Mouse (Mus musculus): ENCODE results near the gene Lpp. TPM values are rescaled to one million over a fixed set of nuclear protein-coding genes. Genes with fewer than 3 reads are reported as not detected.
A peak's percentile ranks its signal among the peaks of the same experiment; 100 is the strongest.

Lpp gene
- 10.9 and 12.6 TPM in 2 replicates for polyA plus RNA-seq (2015; fragmentation: Nextera tagmentation; extraction: Ambion mirVana)

- peaks cover 9% of the 10 kb centered on the region for H3K4me1 ChIP-seq (ENCODE audit: control insufficient read depth, insufficient read depth, low read depth, low read length)
- H3K4me3 ChIP-seq (ENCODE audit: low read length): peak within 1 kb of the TSS; percentile 86
- peak within 1 kb of the TSS; percentile 92 for H3K9ac ChIP-seq (ENCODE audit: low read depth, low read length)
- H3K36me3 ChIP-seq (ENCODE audit: control insufficient read depth, insufficient read depth, low read length): no peaks in the 10 kb centered on the region
- WGBS: 3% methylated on average over 36 of the region's 42 CpGs
- H3K4me2 ChIP-seq (ENCODE audit: low read length): peak within 1 kb of the TSS; percentile 93
- ATAC-seq: peak; percentile 89
- H3K27ac ChIP-seq (ENCODE audit: low read depth, low read length): peak within 1 kb of the TSS; percentile 84
- H3K9me3 ChIP-seq (ENCODE audit: control insufficient read depth, low read length): no peaks in the 10 kb centered on the region; the same call in 1 of the 2 replicates
- H3K27me3 ChIP-seq (replicated peaks; ENCODE audit: control insufficient read depth, insufficient read depth, low read length): no peaks in the 10 kb centered on the region
These were observed at the start of gene Lpp for GRCm38 (mm10) chr16:24392651-24393555. Lpp (plus strand) TSS chr16:24393507.

GRCm38 (mm10) chr16:24347582-24348411 is 45.5 kb upstream of the Lpp start:
- H3K27ac ChIP-seq (ENCODE audit: low read depth, low read length): no peak overlapping the region
- no peak overlapping the region for H3K4me3 ChIP-seq (ENCODE audit: low read length)
- ATAC-seq: peak; percentile 69
- peak overlapping the region; percentile 27 for H3K4me2 ChIP-seq (ENCODE audit: low read length)
- H3K27me3 ChIP-seq (replicated peaks; ENCODE audit: control insufficient read depth, insufficient read depth, low read length): no peaks in the 10 kb centered on the region
- no peaks in the 10 kb centered on the region for H3K4me1 ChIP-seq (ENCODE audit: control insufficient read depth, insufficient read depth, low read depth, low read length)
- no peaks in the 10 kb centered on the region; the same call in 1 of the 2 replicates for H3K9me3 ChIP-seq (ENCODE audit: control insufficient read depth, low read length)
- H3K9ac ChIP-seq (ENCODE audit: low read depth, low read length): no peak overlapping the region
- no peaks in the 10 kb centered on the region for H3K36me3 ChIP-seq (ENCODE audit: control insufficient read depth, insufficient read depth, low read length)
- WGBS: 46% methylated on average over 21 of the region's 21 CpGs

DNA sequence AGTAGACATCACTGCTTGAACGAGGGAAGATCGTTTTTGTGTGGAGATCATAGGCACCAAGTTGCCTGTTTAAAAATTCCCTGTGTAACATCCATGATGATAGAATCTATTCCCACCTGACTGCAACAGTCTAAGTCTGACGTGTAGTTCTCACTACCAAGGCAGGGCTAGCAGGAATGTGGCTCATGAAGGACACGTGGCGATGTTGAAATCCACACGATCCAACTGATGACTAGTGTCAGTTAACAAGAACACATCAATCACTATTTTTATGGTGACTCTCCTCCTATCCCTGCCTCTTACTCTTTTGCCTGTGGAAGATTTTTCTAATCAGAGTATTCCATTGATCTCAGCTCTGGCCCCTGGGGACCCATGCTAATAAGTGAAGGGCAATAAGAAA is 43.0 kb upstream of the Lpp start:
- Histone ChIP-seq H3K9me3 (ENCODE audit: control insufficient read depth, low read length) (no peaks in the 10 kb centered on the region), H3K27me3 (replicated peaks; ENCODE audit: control insufficient read depth, insufficient read depth, low read length) (no peaks in the 10 kb centered on the region), H3K36me3 (ENCODE audit: control insufficient read depth, insufficient read depth, low read length) (no peaks in the 10 kb centered on the region), H3K9ac (ENCODE audit: low read depth, low read length) (no peak overlapping the region), H3K4me3 (ENCODE audit: low read length) (no peak overlapping the region), H3K27ac (ENCODE audit: low read depth, low read length) (no peak overlapping the region), H3K4me1 (ENCODE audit: control insufficient read depth, insufficient read depth, low read depth, low read length) (no peaks in the 10 kb centered on the region), H3K4me2 (ENCODE audit: low read length) (no peak overlapping the region)
- no peak for ATAC-seq
- WGBS: 85% methylated on average over 6 of the region's 6 CpGs

DNA sequence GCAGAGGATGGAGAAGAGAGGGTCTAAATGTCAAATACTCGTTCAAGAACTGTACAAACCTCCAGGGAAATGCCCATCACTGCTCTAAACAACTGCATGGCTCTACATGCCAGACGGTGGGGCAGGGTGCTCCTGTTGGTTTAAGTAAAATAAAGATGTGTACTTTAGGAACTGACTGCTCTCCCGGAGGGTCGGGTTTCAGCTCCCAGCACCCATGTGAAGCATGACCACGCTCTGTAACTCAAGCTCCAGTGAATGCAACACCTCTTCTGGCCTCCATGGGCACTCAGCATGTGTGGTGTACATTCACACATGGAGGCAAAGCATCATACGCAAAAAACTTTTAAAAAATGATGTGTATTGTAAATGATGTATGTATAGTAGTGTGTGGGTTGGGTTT is 42.6 kb upstream of the Lpp start:
- H3K9me3 ChIP-seq (ENCODE audit: control insufficient read depth, low read length): no peaks in the 10 kb centered on the region
- H3K9ac ChIP-seq (ENCODE audit: low read depth, low read length): no peak overlapping the region
- H3K36me3 ChIP-seq (ENCODE audit: control insufficient read depth, insufficient read depth, low read length): no peaks in the 10 kb centered on the region
- H3K27ac ChIP-seq (ENCODE audit: low read depth, low read length): no peak overlapping the region
- no peak overlapping the region for H3K4me2 ChIP-seq (ENCODE audit: low read length)
- H3K4me1 ChIP-seq (ENCODE audit: control insufficient read depth, insufficient read depth, low read depth, low read length): no peaks in the 10 kb centered on the region
- H3K27me3 ChIP-seq (replicated peaks; ENCODE audit: control insufficient read depth, insufficient read depth, low read length): no peaks in the 10 kb centered on the region
- WGBS: 82% methylated on average over 6 of the region's 6 CpGs
- no peak overlapping the region for H3K4me3 ChIP-seq (ENCODE audit: low read length)
- no peak for ATAC-seq

GRCm38 (mm10) chr16:24351811-24352210 is 41.5 kb upstream of the Lpp start:
- Histone ChIP-seq H3K4me2 (ENCODE audit: low read length) (no peak overlapping the region), H3K9ac (ENCODE audit: low read depth, low read length) (no peak overlapping the region), H3K4me1 (ENCODE audit: control insufficient read depth, insufficient read depth, low read depth, low read length) (no peaks in the 10 kb centered on the region), H3K36me3 (ENCODE audit: control insufficient read depth, insufficient read depth, low read length) (no peaks in the 10 kb centered on the region), H3K4me3 (ENCODE audit: low read length) (no peak overlapping the region), H3K9me3 (ENCODE audit: control insufficient read depth, low read length) (no peaks in the 10 kb centered on the region), H3K27me3 (replicated peaks; ENCODE audit: control insufficient read depth, insufficient read depth, low read length) (no peaks in the 10 kb centered on the region), H3K27ac (ENCODE audit: low read depth, low read length) (no peak overlapping the region)
- 97% methylated on average over 1 of the region's 1 CpGs for WGBS
- ATAC-seq: no peak

GRCm38 (mm10) chr16:24353816-24354215 is 39.5 kb upstream of the Lpp start:
- Histone ChIP-seq H3K4me1 (ENCODE audit: control insufficient read depth, insufficient read depth, low read depth, low read length) (no peaks in the 10 kb centered on the region), H3K27me3 (replicated peaks; ENCODE audit: control insufficient read depth, insufficient read depth, low read length) (no peaks in the 10 kb centered on the region), H3K4me3 (ENCODE audit: low read length) (no peak overlapping the region), H3K4me2 (ENCODE audit: low read length) (no peak overlapping the region), H3K36me3 (ENCODE audit: control insufficient read depth, insufficient read depth, low read length) (no peaks in the 10 kb centered on the region), H3K9me3 (ENCODE audit: control insufficient read depth, low read length) (no peaks in the 10 kb centered on the region), H3K9ac (ENCODE audit: low read depth, low read length) (no peak overlapping the region), H3K27ac (ENCODE audit: low read depth, low read length) (no peak overlapping the region)
- ATAC-seq: no peak
- 9% methylated on average over 3 of the region's 3 CpGs for WGBS

GRCm38 (mm10) chr16:24361667-24362066 is 31.6 kb upstream of the Lpp start:
- no peak overlapping the region for H3K4me3 ChIP-seq (ENCODE audit: low read length)
- H3K36me3 ChIP-seq (ENCODE audit: control insufficient read depth, insufficient read depth, low read length): no peaks in the 10 kb centered on the region
- H3K27me3 ChIP-seq (replicated peaks; ENCODE audit: control insufficient read depth, insufficient read depth, low read length): no peaks in the 10 kb centered on the region
- H3K27ac ChIP-seq (ENCODE audit: low read depth, low read length): no peak overlapping the region
- H3K4me2 ChIP-seq (ENCODE audit: low read length): no peak overlapping the region
- no peak overlapping the region for H3K9ac ChIP-seq (ENCODE audit: low read depth, low read length)
- H3K9me3 ChIP-seq (ENCODE audit: control insufficient read depth, low read length): no peaks in the 10 kb centered on the region
- no peak for ATAC-seq
- 100% methylated on average over 1 of the region's 1 CpGs for WGBS
- no peaks in the 10 kb centered on the region for H3K4me1 ChIP-seq (ENCODE audit: control insufficient read depth, insufficient read depth, low read depth, low read length)

DNA sequence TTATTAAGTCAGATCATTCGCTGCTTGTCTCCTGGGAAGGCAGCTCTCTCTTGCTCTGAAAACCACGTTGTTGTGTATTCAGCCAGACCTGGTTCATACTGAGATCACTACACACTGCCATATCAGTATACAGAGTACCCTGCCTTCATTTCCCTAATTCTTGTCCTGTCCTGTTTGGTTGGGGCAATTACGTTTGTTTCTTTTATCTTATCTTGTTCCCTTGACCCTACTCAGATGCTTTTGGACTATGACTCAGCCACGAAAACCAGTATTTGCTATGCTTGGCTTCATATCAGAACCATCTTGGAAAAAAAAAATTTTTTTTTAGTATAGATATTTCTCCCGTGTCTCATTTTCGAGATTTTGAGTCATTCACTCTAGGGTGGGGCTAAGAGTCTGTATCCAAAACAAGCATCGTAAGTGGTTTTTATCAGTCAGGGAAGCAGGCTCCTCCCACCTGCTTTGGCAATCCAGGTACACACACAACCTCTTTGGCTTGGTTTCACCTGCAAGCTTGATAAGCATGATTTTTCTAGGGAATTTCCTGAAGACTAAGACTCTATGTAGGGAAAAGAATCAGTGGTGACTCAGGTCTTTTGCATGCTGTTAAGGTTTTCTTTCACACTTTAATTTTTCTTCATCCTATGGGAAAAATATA is 29.1 kb upstream of the Lpp start:
- Histone ChIP-seq H3K36me3 (ENCODE audit: control insufficient read depth, insufficient read depth, low read length) (no peaks in the 10 kb centered on the region), H3K27me3 (replicated peaks; ENCODE audit: control insufficient read depth, insufficient read depth, low read length) (no peaks in the 10 kb centered on the region), H3K27ac (ENCODE audit: low read depth, low read length) (no peak overlapping the region), H3K4me1 (ENCODE audit: control insufficient read depth, insufficient read depth, low read depth, low read length) (no peaks in the 10 kb centered on the region), H3K4me3 (ENCODE audit: low read length) (no peak overlapping the region), H3K9ac (ENCODE audit: low read depth, low read length) (no peak overlapping the region), H3K4me2 (ENCODE audit: low read length) (no peak overlapping the region), H3K9me3 (ENCODE audit: control insufficient read depth, low read length) (no peaks in the 10 kb centered on the region)
- 83% methylated on average over 7 of the region's 7 CpGs for WGBS
- ATAC-seq: no peak

DNA sequence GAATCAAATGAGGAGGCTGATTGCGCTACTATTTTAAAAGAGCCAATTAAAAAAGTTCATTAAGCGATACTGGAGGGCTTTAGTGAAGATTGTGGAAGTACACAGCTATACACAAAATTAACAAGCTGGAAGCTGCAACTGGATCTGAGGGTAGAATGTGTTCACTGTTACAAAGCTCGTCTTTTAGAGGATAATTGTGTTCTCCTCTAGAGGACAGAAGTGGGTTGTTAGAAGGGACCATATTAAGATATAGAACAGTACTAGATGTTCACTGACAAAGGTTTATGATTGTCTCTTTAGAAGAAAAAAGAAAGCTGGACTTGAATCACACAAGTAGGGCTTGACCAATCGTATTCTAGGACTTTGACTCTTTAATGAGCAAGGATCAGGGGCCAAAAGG is 27.4 kb upstream of the Lpp start:
- Histone ChIP-seq H3K4me1 (ENCODE audit: control insufficient read depth, insufficient read depth, low read depth, low read length) (no peaks in the 10 kb centered on the region), H3K4me2 (ENCODE audit: low read length) (no peak overlapping the region), H3K27ac (ENCODE audit: low read depth, low read length) (no peak overlapping the region), H3K9me3 (ENCODE audit: control insufficient read depth, low read length) (no peaks in the 10 kb centered on the region), H3K4me3 (ENCODE audit: low read length) (no peak overlapping the region), H3K27me3 (replicated peaks; ENCODE audit: control insufficient read depth, insufficient read depth, low read length) (no peaks in the 10 kb centered on the region), H3K36me3 (ENCODE audit: control insufficient read depth, insufficient read depth, low read length) (no peaks in the 10 kb centered on the region), H3K9ac (ENCODE audit: low read depth, low read length) (no peak overlapping the region)
- WGBS: 59% methylated on average over 4 of the region's 4 CpGs
- ATAC-seq: no peak
